Mouse (Mus musculus) midbrain, embryonic 12.5 days (tissue): ENCODE results near the gene Btbd35f11. TPM values are rescaled to one million over a fixed set of nuclear protein-coding genes. Genes with fewer than 3 reads are reported as not detected.
"Not testable (repeated sequence)": the region's sequence is repeated elsewhere in the genome, so short reads cannot be mapped to it uniquely, and the experiment has no call there.

ENCODE experiments used
- ATAC-seq: fragments of 200-750 bp; cut with Nextera tagmentation; 2 replicates; pipeline ENCODE4 v1.8.0; 2017; ENCODE audit warnings: low read depth, moderate TSS enrichment, moderate library complexity; ENCODE audit not compliant: low FRiP score
- H3K27ac ChIP-seq: fragments of 300-500 bp; sonication (generic); replicated peaks from 2 replicates; pipeline ENCODE4 v1.5.1; 2016; ENCODE audit warnings: mild to moderate bottlenecking
- H3K27me3 ChIP-seq: fragments of 300-500 bp; sonication (generic); 2 replicates; pipeline ENCODE4 v1.6.1; 2016; ENCODE audit warnings: mild to moderate bottlenecking
- H3K36me3 ChIP-seq: fragments of 300-500 bp; sonication (generic); 2 replicates; pipeline ENCODE4 v1.6.1; 2016
- H3K4me1 ChIP-seq: fragments of 300-500 bp; sonication (generic); 2 replicates; pipeline ENCODE4 v1.6.1; 2016
- H3K4me2 ChIP-seq: fragments of 300-500 bp; sonication (generic); replicated peaks from 2 replicates; pipeline ENCODE4 v1.6.1; 2016; ENCODE audit warnings: mild to moderate bottlenecking, moderate library complexity
- H3K4me3 ChIP-seq: fragments of 300-500 bp; sonication (generic); 2 replicates; pipeline ENCODE4 v1.5.1; 2016; ENCODE audit warnings: mild to moderate bottlenecking
- H3K9ac ChIP-seq: fragments of 300-500 bp; sonication (generic); replicated peaks from 2 replicates; pipeline ENCODE4 v1.6.1; 2016; ENCODE audit warnings: mild to moderate bottlenecking, moderate library complexity
- H3K9me3 ChIP-seq: fragments of 300-500 bp; sonication (generic); 2 replicates; pipeline ENCODE4 v1.6.1; 2016; ENCODE audit warnings: mild to moderate bottlenecking
- WGBS: fragments of 180-500 bp; shearing (Covaris S2); methylation state at CpG from one replicate; pipeline ENCODE4 v1.1.7; 2016; 5-methylcytosine and 5-hydroxymethylcytosine counted together
- polyA plus RNA-seq: library from polyadenylated mRNA; unstranded; fragments of >200 nt; fragmentation: Nextera tagmentation; extraction: Ambion mirVana; gene quantifications from 2 replicates; pipeline ENCODE4 v1.2.1, GENCODE M21; 2016

Btbd35f11 gene
- not detected in 2 replicates for polyA plus RNA-seq

- ATAC-seq, H3K9me3 ChIP-seq, H3K4me2 ChIP-seq, H3K9ac ChIP-seq, H3K4me1 ChIP-seq, H3K4me3 ChIP-seq, H3K36me3 ChIP-seq, H3K27ac ChIP-seq, H3K27me3 ChIP-seq: not testable (repeated sequence)
- WGBS, result 56% methylated on average over 1 of the region's 3 CpGs
Measured at GRCm38 (mm10) chrX:3443590-3443989, at the start of gene Btbd35f11. Gene Btbd35f11, minus strand, starts transcription at chrX:3443690.

- H3K4me3 ChIP-seq, H3K27me3 ChIP-seq, H3K27ac ChIP-seq, H3K36me3 ChIP-seq, H3K4me1 ChIP-seq, ATAC-seq, H3K9me3 ChIP-seq, H3K4me2 ChIP-seq, H3K9ac ChIP-seq: not testable (repeated sequence)
- WGBS, result 100% methylated on average over 1 of the region's 2 CpGs
Measured at GRCm38 (mm10) chrX:3409946-3410345, 33.5 kb downstream of the Btbd35f11 start.

Other genes starting within 250 kb of the Btbd35f11 start
- not detected in 2 replicates for gene Btbd35f24, start 247.9 kb downstream of the Btbd35f11 start, polyA plus RNA-seq